Mouse (Mus musculus) gastrocnemius, postnatal 10 days (tissue): ENCODE data around the gene Sox2. TPM values are rescaled to one million over a fixed set of nuclear protein-coding genes. Genes with fewer than 3 reads are reported as not detected.

Experiments used
- DNase-seq: peaks from one replicate; pipeline ENCODE4 v3.0.0; 2021; ENCODE audit warnings: mixed read lengths
- total RNA-seq, 2 experiments: library from RNA; stranded (reverse); gene quantifications; 2 replicates each; pipeline ENCODE4 v1.2.3; 2021

The Sox2 gene
- total RNA-seq, 2 experiments from 2014 or later: 0.38 to 0.77 TPM

GRCm38 (mm10) chr3:34660542-34661290 lies 10.5 kb downstream of the Sox2 start:
- DNase-seq: no peak

GRCm38 (mm10) chr3:34661341-34662007 lies 11.3 kb downstream of the Sox2 start:
- DNase-seq: no peak

- DNase-seq: no peak
Observed at GRCm38 (mm10) chr3:34662008-34662711, 12.0 kb downstream of the Sox2 start.

- DNase-seq: no peak
Observed at GRCm38 (mm10) chr3:34662712-34663655, 12.8 kb downstream of the Sox2 start.

GRCm38 (mm10) chr3:34663701-34664635 lies 13.8 kb downstream of the Sox2 start:
- DNase-seq: no peak

GRCm38 (mm10) chr3:34664636-34665531 lies 14.7 kb downstream of the Sox2 start:
- DNase-seq: no peak

GRCm38 (mm10) chr3:34665751-34666665 lies 15.8 kb downstream of the Sox2 start:
- DNase-seq: no peak

- DNase-seq: no peak
Observed at GRCm38 (mm10) chr3:34667180-34667579, 17.0 kb downstream of the Sox2 start.

GRCm38 (mm10) chr3:34667881-34668817 lies 17.9 kb downstream of the Sox2 start:
- DNase-seq: no peak

GRCm38 (mm10) chr3:34671024-34671660 lies 20.9 kb downstream of the Sox2 start:
- DNase-seq: no peak

- no peak for DNase-seq
Observed at GRCm38 (mm10) chr3:34678840-34679239, 28.6 kb downstream of the Sox2 start.

- no peak for DNase-seq
Observed at GRCm38 (mm10) chr3:34679439-34679838, 29.2 kb downstream of the Sox2 start.

GRCm38 (mm10) chr3:34679921-34680320 lies 29.7 kb downstream of the Sox2 start:
- no peak for DNase-seq

GRCm38 (mm10) chr3:34688072-34688471 lies 37.9 kb downstream of the Sox2 start:
- no peak for DNase-seq

- no peak for DNase-seq
Observed at GRCm38 (mm10) chr3:34691703-34692393, 41.6 kb downstream of the Sox2 start.

- DNase-seq: no peak
Observed at GRCm38 (mm10) chr3:34692394-34692745, 42.2 kb downstream of the Sox2 start.
